Mouse (Mus musculus): Measurements from ENCODE around the gene Srp9. TPM values are rescaled to one million over a fixed set of nuclear protein-coding genes. Genes with fewer than 3 reads are reported as not detected.
"Not testable (repeated sequence)": the region's sequence is repeated elsewhere in the genome, so short reads cannot be mapped to it uniquely, and the experiment has no call there.

The Srp9 gene
- polyA plus RNA-seq, 1 experiment from 2014 or later = 158 TPM

GRCm38 (mm10) chr1:182159575-182159974 lies 35.0 kb downstream of the Srp9 start:
- WGBS = 80% methylated on average over 3 of the region's 3 CpGs
- Histone ChIP-seq H3K9ac (no peak overlapping the region), H3K27me3 (no peaks in the 10 kb centered on the region), H3K36me3 (no peaks in the 10 kb centered on the region), H3K4me1 (no peaks in the 10 kb centered on the region), H3K4me2 (replicated peaks) (no peak overlapping the region), H3K27ac (no peak overlapping the region), H3K9me3 (replicated peaks) (no peaks in the 10 kb centered on the region), H3K4me3 (no peak overlapping the region)
- ATAC-seq (ENCODE audit: low FRiP score) = no peak

DNA sequence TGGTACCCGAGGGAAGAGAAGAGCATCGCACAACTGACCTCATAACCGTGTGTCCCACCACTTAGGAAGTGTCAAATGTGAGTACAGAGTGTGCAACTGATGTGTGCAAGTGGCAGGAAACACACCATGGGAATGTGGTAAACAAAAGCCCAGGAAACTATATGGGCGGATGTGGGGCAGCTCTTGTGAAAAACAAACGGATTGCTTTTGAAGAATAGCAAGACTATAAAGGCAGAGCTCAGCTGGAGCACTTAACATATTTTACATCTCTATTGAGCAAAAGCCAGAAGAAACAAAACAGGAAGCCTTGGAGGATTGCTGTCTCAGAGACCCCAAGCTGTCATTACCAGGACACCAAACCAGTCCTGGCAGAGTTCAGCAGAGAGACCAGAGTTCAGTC lies 38.4 kb downstream of the Srp9 start:
- Histone ChIP-seq H3K4me3 (no peak overlapping the region), H3K4me2 (replicated peaks) (no peak overlapping the region), H3K27ac (no peak overlapping the region), H3K4me1 (no peaks in the 10 kb centered on the region), H3K9me3 (replicated peaks) (no peaks in the 10 kb centered on the region), H3K9ac (no peak overlapping the region), H3K27me3 (no peaks in the 10 kb centered on the region), H3K36me3 (no peaks in the 10 kb centered on the region)
- 34% methylated on average over 5 of the region's 5 CpGs for WGBS
- no peak for ATAC-seq (ENCODE audit: low FRiP score)

DNA sequence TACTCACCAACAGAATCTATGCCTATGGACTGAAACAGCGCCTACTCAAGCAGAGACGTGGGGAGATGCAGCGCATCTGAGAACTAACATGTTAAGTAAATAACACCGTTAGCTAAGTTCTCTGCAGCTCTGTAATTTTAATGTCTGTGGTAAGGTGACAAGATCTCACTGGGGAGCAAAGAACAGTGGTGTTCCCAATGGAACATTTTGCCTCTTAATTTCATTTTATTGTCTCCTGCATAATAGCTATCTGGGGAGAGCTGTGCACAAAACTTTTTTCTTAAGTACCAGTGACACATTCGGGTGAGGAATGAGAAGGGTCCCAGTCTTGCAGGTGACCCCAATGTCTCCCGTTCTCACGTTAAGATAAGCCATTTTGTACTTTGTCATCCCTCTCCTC lies 39.8 kb downstream of the Srp9 start, which contains the start of gene Vmn1r1:
Gene Vmn1r1 (minus strand): TSS at position 101 of the 400 bp plus-strand sequence.
- H3K9me3 ChIP-seq (replicated peaks) = no peaks in the 10 kb centered on the region
- no peaks in the 10 kb centered on the region for H3K4me1 ChIP-seq
- no peak within 1 kb of the TSS for H3K4me2 ChIP-seq (replicated peaks)
- H3K27me3 ChIP-seq = no peaks in the 10 kb centered on the region
- no peak within 1 kb of the TSS for H3K27ac ChIP-seq
- no peaks in the 10 kb centered on the region for H3K36me3 ChIP-seq
- no peak within 1 kb of the TSS for H3K4me3 ChIP-seq
- no peak for ATAC-seq (ENCODE audit: low FRiP score)
- WGBS = 93% methylated on average over 7 of the region's 7 CpGs
- no peak within 1 kb of the TSS for H3K9ac ChIP-seq

DNA sequence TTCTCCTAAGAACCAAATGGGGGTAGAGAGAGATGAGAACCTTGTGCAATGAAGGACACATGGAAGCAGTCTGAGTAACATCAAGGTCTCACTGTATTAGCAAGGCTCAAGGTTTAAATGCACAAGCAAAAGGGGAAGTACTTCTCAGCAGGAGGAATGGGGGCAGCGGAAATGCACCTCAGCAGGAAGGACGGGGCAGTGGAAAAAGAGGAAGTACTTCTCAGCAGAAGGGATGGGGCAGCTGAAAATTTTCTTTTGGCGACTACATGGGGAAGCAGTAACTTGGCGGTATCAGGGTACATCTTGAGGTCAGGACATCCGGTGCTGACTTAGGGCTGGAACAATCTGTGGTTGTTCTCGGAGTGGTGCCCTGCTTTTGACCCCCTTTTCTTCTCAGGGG lies 45.7 kb downstream of the Srp9 start:
- not testable (repeated sequence) for ATAC-seq (ENCODE audit: low FRiP score); H3K4me1 ChIP-seq; H3K9ac ChIP-seq; H3K9me3 ChIP-seq (replicated peaks); H3K27me3 ChIP-seq; H3K4me2 ChIP-seq (replicated peaks); H3K27ac ChIP-seq; H3K36me3 ChIP-seq; H3K4me3 ChIP-seq
- 88% methylated on average over 6 of the region's 6 CpGs for WGBS

DNA sequence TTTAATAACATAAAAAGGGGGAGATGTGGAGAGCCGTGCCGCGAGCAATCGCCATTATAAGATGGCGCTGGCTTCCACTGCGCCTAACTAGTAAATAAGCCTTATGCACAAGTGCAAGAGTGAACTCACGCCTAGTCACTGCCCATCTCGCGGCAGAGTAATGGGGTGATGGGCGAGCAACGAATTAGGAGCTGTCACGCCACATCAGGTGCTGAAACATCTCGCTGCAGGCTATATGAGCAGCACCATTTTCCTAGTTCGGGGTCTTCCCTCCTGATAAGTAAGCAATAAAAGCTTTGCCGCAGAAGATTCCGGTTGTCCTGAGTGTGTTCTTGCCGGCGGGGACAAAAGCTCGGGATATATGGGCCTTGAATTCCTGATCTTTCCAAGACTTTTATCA lies 52.4 kb downstream of the Srp9 start:
- not testable (repeated sequence) for H3K36me3 ChIP-seq; H3K27ac ChIP-seq; H3K4me2 ChIP-seq (replicated peaks); H3K27me3 ChIP-seq; H3K4me3 ChIP-seq; H3K4me1 ChIP-seq; H3K9ac ChIP-seq; ATAC-seq (ENCODE audit: low FRiP score); H3K9me3 ChIP-seq (replicated peaks)
- 91% methylated on average over 19 of the region's 19 CpGs for WGBS

GRCm38 (mm10) chr1:182181456-182182305 lies 57.1 kb downstream of the Srp9 start:
- no peaks in the 10 kb centered on the region for H3K36me3 ChIP-seq
- H3K9ac ChIP-seq = no peak overlapping the region
- no peaks in the 10 kb centered on the region for H3K9me3 ChIP-seq (replicated peaks)
- H3K4me3 ChIP-seq = no peak overlapping the region
- no peaks in the 10 kb centered on the region for H3K4me1 ChIP-seq
- no peak overlapping the region for H3K4me2 ChIP-seq (replicated peaks)
- H3K27ac ChIP-seq = no peak overlapping the region
- ATAC-seq (ENCODE audit: low FRiP score) = no peak
- no peaks in the 10 kb centered on the region for H3K27me3 ChIP-seq
- WGBS = 56% methylated on average over 5 of the region's 5 CpGs

Other genes starting within 250 kb of the Srp9 start
- 42.0 and 45.9 TPM in 2 replicates for gene Enah, start 104.7 kb upstream of the Srp9 start, polyA plus RNA-seq (2016; fragmentation: Nextera tagmentation; extraction: Ambion mirVana)
- not detected in 2 replicates for gene Vmn1r1, start 39.7 kb downstream of the Srp9 start, polyA plus RNA-seq (2016; fragmentation: Nextera tagmentation; extraction: Ambion mirVana)
- gene Degs1, start 158.1 kb downstream of the Srp9 start, polyA plus RNA-seq (2016; fragmentation: Nextera tagmentation; extraction: Ambion mirVana) = 70.2 and 70.6 TPM in 2 replicates
- 35.9 and 36.5 TPM in 2 replicates for gene Fbxo28, start 216.9 kb downstream of the Srp9 start, polyA plus RNA-seq (2016; fragmentation: Nextera tagmentation; extraction: Ambion mirVana)

Measured in hindbrain, embryonic 12.5 days (tissue).